Mouse (Mus musculus) myocyte (in vitro differentiated cells): ENCODE data around the gene Usp7.

Source experiments
- CEBPB ChIP-seq: IDR thresholded peaks from 2 replicates; pipeline ENCODE4 v1.6.1; 2011; ENCODE audit warnings: mild to moderate bottlenecking, moderate library complexity; ENCODE audit not compliant: poor library complexity, insufficient read depth, severe bottlenecking
- E2F4 ChIP-seq: IDR thresholded peaks from one replicate; pipeline ENCODE4 v1.6.1; 2011; ENCODE audit warnings: mild to moderate bottlenecking, control low read depth, moderate library complexity; ENCODE audit not compliant: insufficient read depth
- MAX ChIP-seq: IDR thresholded peaks from one replicate; pipeline ENCODE4 v1.6.1; 2011; ENCODE audit warnings: low read depth, mild to moderate bottlenecking, control low read depth
- MYOD1 ChIP-seq, 3 experiments: IDR thresholded peaks; one replicate each; pipeline ENCODE4 v1.6.1; 2011; ENCODE audit warnings: control low read depth in 2 of 3, low read depth in 2 of 3, mild to moderate bottlenecking in 2 of 3, moderate library complexity in 1 of 3; ENCODE audit not compliant: insufficient read length in 2 of 3, control insufficient read depth in 1 of 3
- MYOG ChIP-seq, 3 experiments: IDR thresholded peaks; one replicate each; pipeline ENCODE4 v1.6.1; 2011; ENCODE audit warnings: control low read depth in 2 of 3, low read depth in 2 of 3, mild to moderate bottlenecking in 2 of 3; ENCODE audit not compliant: insufficient read length in 2 of 3, control insufficient read depth in 1 of 3, insufficient read depth in 1 of 3
- POLR2A ChIP-seq: IDR thresholded peaks from one replicate; pipeline ENCODE4 v1.6.1; 2011; ENCODE audit warnings: low read depth, mild to moderate bottlenecking, control low read depth, moderate library complexity; ENCODE audit not compliant: insufficient read length
- POLR2AphosphoS2 ChIP-seq: IDR thresholded peaks from one replicate; pipeline ENCODE4 v1.6.1; 2011; ENCODE audit warnings: low read depth, control low read depth; ENCODE audit not compliant: insufficient read length
- REST ChIP-seq: IDR thresholded peaks from one replicate; pipeline ENCODE4 v1.6.1; 2011; ENCODE audit warnings: mild to moderate bottlenecking, control low read depth, moderate library complexity; ENCODE audit not compliant: insufficient read depth, insufficient read length
- TCF12 ChIP-seq: IDR thresholded peaks from one replicate; pipeline ENCODE4 v1.6.1; 2011; ENCODE audit warnings: mild to moderate bottlenecking, control low read depth; ENCODE audit not compliant: poor library complexity, insufficient read depth, severe bottlenecking

GRCm38 (mm10) chr16:8752334-8752733, 39.8 kb downstream of the Usp7 start:
- TF ChIP-seq E2F4 (no peak), POLR2AphosphoS2 (no peak), POLR2A (no peak), MAX (no peak), MYOD1 (IDR thresholded peaks at IDR 0.05; ENCODE audit: control insufficient read depth in 1 of 3, insufficient read length in 2 of 3, low read depth in 2 of 3) (no peak), REST (no peak), TCF12 (no peak), CEBPB (no peak), MYOG (IDR thresholded peaks at IDR 0.05; ENCODE audit: control insufficient read depth in 1 of 3, insufficient read depth in 1 of 3, insufficient read length in 2 of 3, low read depth in 2 of 3) (no peak)
